Mouse (Mus musculus): Measurements from ENCODE around the gene Bbox1.

- no peak for TF ChIP-seq POLR2AphosphoS2 (IDR thresholded peaks at IDR 0.05; ENCODE audit: insufficient read length, low read depth)
- no peak for TF ChIP-seq POLR2A (IDR thresholded peaks at IDR 0.05; ENCODE audit: insufficient read length, low read depth)
- TF ChIP-seq USF1 (IDR thresholded peaks at IDR 0.05; ENCODE audit: low read depth) = no peak
These were observed 99.2 kb downstream of the Bbox1 start for GRCm38 (mm10) chr2:110214991-110215684.

Data from myocyte (in vitro differentiated cells).